Mouse (Mus musculus) lung, postnatal 0 days (tissue): ENCODE measurements around the gene Rplp2.

Experiments
- CTCF ChIP-seq: IDR thresholded peaks from 2 replicates; pipeline ENCODE4 v1.5.1; 2016; ENCODE audit warnings: antibody characterized with exemption, mild to moderate bottlenecking
- EP300 ChIP-seq: IDR thresholded peaks from 2 replicates; pipeline ENCODE4 v1.6.1; 2016; ENCODE audit warnings: antibody characterized with exemption, mild to moderate bottlenecking, control low read depth

DNA sequence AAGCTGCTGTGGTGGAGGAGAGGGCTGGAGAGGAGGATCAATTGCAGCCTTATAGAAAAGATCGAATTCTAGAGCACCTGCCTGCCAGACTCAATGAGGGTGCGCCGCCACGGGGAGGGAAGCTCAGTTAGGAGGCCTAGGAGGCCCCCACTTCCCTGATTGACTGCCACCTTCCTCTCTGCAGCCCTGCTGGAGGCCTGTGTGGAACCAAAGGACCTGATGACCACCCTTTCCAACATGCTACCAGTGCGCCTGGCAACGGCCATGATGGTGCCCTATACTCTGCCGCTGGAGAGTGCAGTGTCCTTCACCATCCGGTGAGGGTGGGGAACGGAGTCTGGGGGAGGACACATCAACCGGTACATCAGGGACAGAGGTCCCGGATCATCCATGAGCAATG, 11.5 kb downstream of the Rplp2 start:
- TF ChIP-seq CTCF (no peak), EP300 (no peak)
